Mouse (Mus musculus) cortical plate, adult 2 months (tissue): ENCODE data around the gene Csrp2.

ENCODE experiments used
- CTCF ChIP-seq: fragments of 200-500 bp; IDR thresholded peaks from 2 replicates; pipeline ENCODE4 v1.5.1; 2011; ENCODE audit warnings: mild to moderate bottlenecking, control low read depth, low read length; ENCODE audit not compliant: insufficient read depth; ENCODE audit errors: extremely low read depth
- POLR2A ChIP-seq: fragments of 200-500 bp; IDR thresholded peaks from 2 replicates; pipeline ENCODE4 v1.6.1; 2011; ENCODE audit warnings: mild to moderate bottlenecking, low read length, control low read depth; ENCODE audit not compliant: insufficient read depth; ENCODE audit errors: extremely low read depth

- TF ChIP-seq CTCF: no peak
- TF ChIP-seq POLR2A: 0 out of 2 replicates have a peak, but pooled peaks have one; percentile 20
Observed at GRCm38 (mm10) chr10:110931913-110932560, 12.4 kb downstream of the Csrp2 start.
